Mouse (Mus musculus) lung, embryonic 14.5 days (tissue): ENCODE measurements around the gene Snw1. TPM values are rescaled to one million over a fixed set of nuclear protein-coding genes. Genes with fewer than 3 reads are reported as not detected.

ENCODE experiments used
- ATAC-seq: fragments of 200-750 bp; cut with Nextera tagmentation; 2 replicates; pipeline ENCODE4 v1.8.0; 2017; ENCODE audit warnings: mild to moderate bottlenecking, moderate TSS enrichment, moderate library complexity; ENCODE audit not compliant: insufficient read depth
- DNase-seq: peaks from one replicate; pipeline ENCODE4 v3.0.0-alpha.2; 2015
- H3K27ac ChIP-seq: fragments of 300-500 bp; sonication (generic); 2 replicates; pipeline ENCODE4 v1.5.1; 2014; ENCODE audit warnings: low read depth, mild to moderate bottlenecking, moderate library complexity
- H3K27me3 ChIP-seq: fragments of 300-500 bp; sonication (generic); 2 replicates; pipeline ENCODE4 v1.6.1; 2014; ENCODE audit warnings: low read length, control low read depth; ENCODE audit not compliant: insufficient read depth
- H3K36me3 ChIP-seq: fragments of 300-500 bp; sonication (generic); 2 replicates; pipeline ENCODE4 v1.6.1; 2014; ENCODE audit warnings: control low read depth; ENCODE audit not compliant: insufficient read depth
- H3K4me1 ChIP-seq: fragments of 300-500 bp; sonication (generic); 2 replicates; pipeline ENCODE4 v1.6.1; 2014; ENCODE audit warnings: antibody characterized with exemption, control low read depth; ENCODE audit not compliant: insufficient read depth
- H3K4me2 ChIP-seq: fragments of 300-500 bp; sonication (generic); 2 replicates; pipeline ENCODE4 v1.6.1; 2014; ENCODE audit warnings: mild to moderate bottlenecking
- H3K4me3 ChIP-seq: fragments of 300-500 bp; sonication (generic); 2 replicates; pipeline ENCODE4 v1.5.1; 2014; ENCODE audit warnings: low read depth, low read length
- H3K9ac ChIP-seq: fragments of 300-500 bp; sonication (generic); 2 replicates; pipeline ENCODE4 v1.6.1; 2014
- H3K9me3 ChIP-seq: fragments of 300-500 bp; sonication (generic); 2 replicates; pipeline ENCODE4 v1.6.1; 2016; ENCODE audit warnings: low read depth, low read length, control low read depth
- CTCF ChIP-seq: IDR thresholded peaks from 2 replicates; pipeline ENCODE4 v1.5.1; 2016; ENCODE audit warnings: antibody characterized with exemption, low read depth
- WGBS: fragments of 180-500 bp; shearing (Covaris S2); extraction: QIAGEN DNeasy Blood & Tissue Kit; methylation state at CpG from one replicate; pipeline ENCODE4 v1.1.7; 2014; 5-methylcytosine and 5-hydroxymethylcytosine counted together
- polyA plus RNA-seq: library from polyadenylated mRNA; unstranded; fragments of >200 nt; fragmentation: Nextera tagmentation; extraction: Ambion mirVana; gene quantifications from 2 replicates; pipeline ENCODE4 v1.2.1, GENCODE M21; 2014

The Snw1 gene
- polyA plus RNA-seq, 1 experiment from 2014 or later = 126 TPM

- Histone ChIP-seq H3K27ac (peak overlapping the region; percentile 86), H3K4me3 (peak overlapping the region; percentile 85), H3K4me2 (peak overlapping the region; percentile 78), H3K36me3 (peaks cover 25% of the 10 kb centered on the region), H3K27me3 (no peaks in the 10 kb centered on the region), H3K4me1 (0 out of 2 replicates have a peak, but pooled peaks cover 4% of the 10 kb centered on the region), H3K9me3 (no peaks in the 10 kb centered on the region), H3K9ac (peak overlapping the region; percentile 93)
- no peak for ATAC-seq
- no peak for TF ChIP-seq CTCF
- DNase-seq = peak; percentile 46
- WGBS = under 1% methylated on average over 19 of the region's 19 CpGs
Observed at GRCm38 (mm10) chr12:87471421-87471963, 582 bp downstream of the Snw1 start.

- H3K4me1 ChIP-seq = 0 out of 2 replicates have a peak, but pooled peaks cover 4% of the 10 kb centered on the region
- H3K36me3 ChIP-seq = peaks cover 29% of the 10 kb centered on the region
- 57% methylated on average over 7 of the region's 7 CpGs for WGBS
- H3K4me2 ChIP-seq = peak overlapping the region; percentile 78
- peak overlapping the region; percentile 85 for H3K4me3 ChIP-seq
- DNase-seq (no peak), ATAC-seq (no peak)
- peak overlapping the region; percentile 93 for H3K9ac ChIP-seq
- no peak overlapping the region for H3K27ac ChIP-seq
- H3K9me3 ChIP-seq = no peaks in the 10 kb centered on the region
- no peak for TF ChIP-seq CTCF
- no peaks in the 10 kb centered on the region for H3K27me3 ChIP-seq
Observed at GRCm38 (mm10) chr12:87470263-87471136, 1.6 kb downstream of the Snw1 start.

GRCm38 (mm10) chr12:87464678-87465297, 7.3 kb downstream of the Snw1 start:
- H3K9ac ChIP-seq = no peak overlapping the region
- H3K27ac ChIP-seq = no peak overlapping the region
- no peaks in the 10 kb centered on the region for H3K4me1 ChIP-seq
- H3K36me3 ChIP-seq = peaks cover 81% of the 10 kb centered on the region
- no peak overlapping the region for H3K4me2 ChIP-seq
- DNase-seq (no peak), ATAC-seq (no peak)
- H3K27me3 ChIP-seq = no peaks in the 10 kb centered on the region
- 85% methylated on average over 6 of the region's 6 CpGs for WGBS
- TF ChIP-seq CTCF = no peak
- H3K9me3 ChIP-seq = no peaks in the 10 kb centered on the region
- H3K4me3 ChIP-seq = no peak overlapping the region

DNA sequence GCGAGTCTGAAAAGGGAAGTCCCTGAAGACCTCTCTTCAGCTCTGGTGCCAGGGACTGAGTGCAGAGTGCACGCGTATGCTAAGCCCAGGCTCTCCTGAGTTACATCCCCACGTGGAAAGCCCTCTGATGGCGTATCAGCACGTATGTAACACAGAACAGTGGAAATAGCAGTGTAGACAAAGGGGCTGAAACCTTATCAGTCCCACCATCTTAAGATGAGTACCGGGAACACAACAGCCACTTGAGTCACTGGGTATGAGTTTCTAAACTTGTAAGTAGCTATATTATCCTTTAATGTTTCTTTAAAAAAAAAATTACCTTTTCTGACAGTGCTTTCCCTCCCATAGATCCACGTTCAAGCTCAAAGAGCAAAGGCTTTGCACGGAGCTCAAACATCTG, 22.6 kb downstream of the Snw1 start:
- no peak for ATAC-seq
- 84% methylated on average over 9 of the region's 9 CpGs for WGBS
- no peak for TF ChIP-seq CTCF

GRCm38 (mm10) chr12:87444211-87444610, 27.9 kb downstream of the Snw1 start:
- Histone ChIP-seq H3K4me2 (peak overlapping the region; percentile 75), H3K27ac (no peak overlapping the region), H3K9ac (peak overlapping the region; percentile 98), H3K4me3 (peak overlapping the region; percentile 100), H3K4me1 (0 out of 2 replicates have a peak, but pooled peaks cover 5% of the 10 kb centered on the region), H3K9me3 (no peaks in the 10 kb centered on the region), H3K36me3 (peaks cover 55% of the 10 kb centered on the region), H3K27me3 (no peaks in the 10 kb centered on the region)
- ATAC-seq (peak; percentile 10; the same call in 1 of the 2 replicates), DNase-seq (peak; percentile 47)
- no peak for TF ChIP-seq CTCF
- 2% methylated on average over 16 of the region's 16 CpGs for WGBS

More for the DNA sequence above, 22.6 kb downstream of the Snw1 start:
- no peaks in the 10 kb centered on the region for H3K27me3 ChIP-seq
- no peak for DNase-seq
- no peak overlapping the region for H3K4me3 ChIP-seq
- H3K9me3 ChIP-seq = no peaks in the 10 kb centered on the region
- no peak overlapping the region for H3K4me2 ChIP-seq
- no peak overlapping the region for H3K27ac ChIP-seq
- H3K36me3 ChIP-seq = peaks cover 78% of the 10 kb centered on the region
- no peak overlapping the region for H3K9ac ChIP-seq
- no peaks in the 10 kb centered on the region for H3K4me1 ChIP-seq

GRCm38 (mm10) chr12:87443700-87444122, 28.4 kb downstream of the Snw1 start, which contains the start of the genes Slirp and Alkbh1:
TSS of gene Slirp (plus strand) at chr12:87443896.
TSS of gene Alkbh1 (minus strand) at chr12:87444017.
- no peak for TF ChIP-seq CTCF
- ATAC-seq (peak; percentile 96), DNase-seq (peak; percentile 97)
- WGBS = under 1% methylated on average over 28 of the region's 28 CpGs
- Histone ChIP-seq H3K27me3 (no peaks in the 10 kb centered on the region), H3K36me3 (peaks cover 55% of the 10 kb centered on the region), H3K4me2 (peak within 1 kb of the TSS; percentile 75), H3K4me3 (peak within 1 kb of the TSS; percentile 100), H3K9ac (peak within 1 kb of the TSS; percentile 98), H3K4me1 (0 out of 2 replicates have a peak, but pooled peaks cover 5% of the 10 kb centered on the region), H3K27ac (peak within 1 kb of the TSS; percentile 90), H3K9me3 (no peaks in the 10 kb centered on the region)
